Mouse (Mus musculus) spleen, postnatal 10 days (tissue): ENCODE results near the gene Podn.
"Not testable (repeated sequence)": the region's sequence is repeated elsewhere in the genome, so short reads cannot be mapped to it uniquely, and the experiment has no call there.

ENCODE experiments used
- DNase-seq, 2 experiments: peaks; one replicate each; pipeline ENCODE4 v3.0.0; 2021 to 2022; ENCODE audit warnings: low spot score in 2 of 2

Gene Podn

GRCm38 (mm10) chr4:108079191-108079590 is 17.1 kb downstream of the Podn start:
- not testable (repeated sequence) for DNase-seq

- DNase-seq, result no peak
These were observed 18.9 kb downstream of the Podn start for GRCm38 (mm10) chr4:108077224-108077955.

- no peak for DNase-seq
These were observed 21.9 kb downstream of the Podn start for GRCm38 (mm10) chr4:108074204-108074823.

- no peak for DNase-seq
These were observed 24.2 kb downstream of the Podn start for GRCm38 (mm10) chr4:108072086-108072485.

DNA sequence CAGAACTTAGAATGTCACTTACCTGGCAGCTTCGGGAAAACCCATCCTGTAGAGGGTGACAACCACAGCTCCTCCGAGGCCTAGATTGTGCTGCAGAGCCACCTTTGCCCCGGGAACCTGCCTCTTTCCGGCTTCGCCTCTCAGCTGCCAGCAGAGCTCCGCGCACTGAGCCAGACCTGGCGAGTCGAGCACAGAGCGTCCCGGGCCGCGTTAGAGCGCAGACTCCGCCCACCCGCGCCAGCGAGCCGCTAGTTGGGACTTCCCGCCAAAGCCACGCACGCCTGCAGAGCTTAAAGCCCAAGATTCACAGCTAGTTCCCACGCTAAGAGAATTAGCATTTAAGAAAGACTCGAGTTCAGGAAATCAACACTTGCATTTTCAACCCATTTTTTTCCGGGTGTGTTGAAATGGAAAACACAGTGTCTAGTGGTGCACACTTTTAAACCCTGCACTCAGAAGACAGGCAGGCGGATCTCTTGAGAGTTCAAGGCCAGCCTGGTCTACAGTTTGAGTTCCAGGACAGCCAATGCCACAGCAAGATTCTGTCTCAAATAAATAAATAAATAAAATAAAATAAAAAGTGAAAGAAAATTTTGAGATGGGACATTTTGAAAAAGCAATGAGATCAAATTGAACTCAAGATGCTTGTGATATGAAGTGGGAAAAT is 24.9 kb downstream of the Podn start:
- peak; percentile 87 to 97 for DNase-seq

DNA sequence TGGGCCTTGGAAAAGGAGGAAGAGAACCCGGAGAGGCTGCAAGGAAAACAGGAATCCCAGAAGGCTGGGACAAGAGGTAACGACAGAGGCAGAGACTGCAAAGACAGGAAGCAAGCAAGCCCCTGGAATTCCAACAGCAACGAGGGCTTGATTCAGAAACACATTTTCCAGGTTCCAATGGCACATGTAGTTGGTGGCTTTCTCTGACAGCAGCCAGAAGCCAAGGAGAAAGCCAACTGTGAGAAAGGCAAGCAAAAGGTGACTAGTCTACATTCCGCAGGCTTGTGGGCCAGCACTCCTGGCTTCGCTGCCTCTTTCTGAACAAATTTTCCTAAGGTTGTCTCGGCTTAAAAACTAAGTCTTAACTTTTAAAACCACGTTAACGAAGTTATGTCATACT is 25.5 kb downstream of the Podn start:
- DNase-seq, result peak in 1 of 2 experiments; percentile 30

DNA sequence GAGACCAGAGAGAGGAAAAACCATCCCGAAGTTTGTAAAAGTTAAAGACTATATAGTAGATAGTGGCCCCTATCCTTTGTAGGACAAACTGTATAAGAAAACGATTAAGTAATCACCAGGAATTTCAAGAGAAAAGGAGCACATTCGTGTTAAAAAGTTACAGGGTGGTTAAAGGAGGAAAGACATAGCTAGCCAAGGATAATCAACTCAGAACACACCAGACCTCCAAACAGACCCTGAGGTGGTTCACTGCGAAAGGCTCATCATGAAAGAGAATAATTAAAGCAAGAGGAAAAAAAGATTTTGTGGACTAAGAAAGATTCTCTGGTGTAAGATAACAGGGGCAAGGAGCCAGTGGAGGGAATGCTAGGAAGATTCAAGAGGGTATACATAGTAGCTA is 26.0 kb downstream of the Podn start:
- no peak for DNase-seq

DNA sequence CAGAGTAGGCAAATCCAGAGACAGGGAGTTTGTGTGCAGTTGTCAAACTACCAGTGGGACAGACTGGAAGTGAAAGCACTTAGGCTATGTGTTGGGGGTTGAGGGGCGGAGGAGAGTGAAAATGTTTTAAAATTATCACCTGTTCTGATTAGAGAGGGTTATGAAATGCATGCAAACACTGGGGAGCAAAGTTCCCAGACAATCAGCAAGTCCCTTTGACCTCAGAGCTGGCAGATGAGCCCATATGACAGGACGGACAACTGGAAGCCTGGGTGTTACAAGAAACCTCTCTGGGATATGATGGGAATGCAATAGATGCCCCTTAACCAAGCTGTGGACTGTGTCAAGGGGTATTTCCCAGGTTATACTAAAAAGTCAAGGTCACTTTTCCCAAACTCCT is 28.2 kb downstream of the Podn start:
- no peak for DNase-seq

- no peak for DNase-seq
These were observed 29.0 kb downstream of the Podn start for GRCm38 (mm10) chr4:108067261-108067660.

- DNase-seq, result no peak
These were observed 29.7 kb downstream of the Podn start for GRCm38 (mm10) chr4:108066569-108066968.

DNA sequence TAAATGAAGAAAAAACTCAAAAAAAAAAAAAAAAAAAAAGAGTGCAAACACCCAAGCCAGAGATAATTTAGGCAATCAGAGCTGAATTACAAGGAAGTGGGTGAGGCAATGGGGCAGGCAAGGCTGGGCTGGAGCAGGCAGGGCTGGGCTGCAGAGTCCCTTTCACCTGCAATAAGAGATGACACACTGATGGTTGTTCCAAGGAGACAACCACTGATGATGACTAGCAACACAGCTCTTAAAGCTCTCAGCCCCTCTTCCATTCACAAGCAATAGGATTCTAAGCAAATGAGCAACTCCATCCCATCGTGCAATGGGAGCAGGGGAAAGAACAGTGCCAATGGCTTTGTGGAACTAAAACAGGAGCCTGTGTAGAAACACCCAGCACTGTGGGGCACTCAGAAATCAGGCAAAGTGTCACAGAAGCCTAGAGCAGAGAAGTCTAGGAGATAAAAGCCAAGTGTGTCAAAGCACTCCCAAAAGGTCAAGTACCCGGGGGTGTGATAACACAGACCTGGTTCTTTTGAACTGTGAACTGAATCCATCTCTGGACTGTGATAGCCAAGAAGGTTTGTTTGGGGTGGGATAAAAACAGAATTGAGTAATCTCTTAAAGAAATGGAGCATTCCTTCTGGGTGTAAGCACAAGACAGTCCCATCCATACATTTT is 30.9 kb downstream of the Podn start:
- DNase-seq, result no peak

- DNase-seq, result no peak
These were observed 32.6 kb downstream of the Podn start for GRCm38 (mm10) chr4:108063616-108064015.

- DNase-seq, result no peak
These were observed 33.7 kb downstream of the Podn start for GRCm38 (mm10) chr4:108062524-108062923.

GRCm38 (mm10) chr4:108060774-108061173 is 35.5 kb downstream of the Podn start:
- DNase-seq, result no peak

DNA sequence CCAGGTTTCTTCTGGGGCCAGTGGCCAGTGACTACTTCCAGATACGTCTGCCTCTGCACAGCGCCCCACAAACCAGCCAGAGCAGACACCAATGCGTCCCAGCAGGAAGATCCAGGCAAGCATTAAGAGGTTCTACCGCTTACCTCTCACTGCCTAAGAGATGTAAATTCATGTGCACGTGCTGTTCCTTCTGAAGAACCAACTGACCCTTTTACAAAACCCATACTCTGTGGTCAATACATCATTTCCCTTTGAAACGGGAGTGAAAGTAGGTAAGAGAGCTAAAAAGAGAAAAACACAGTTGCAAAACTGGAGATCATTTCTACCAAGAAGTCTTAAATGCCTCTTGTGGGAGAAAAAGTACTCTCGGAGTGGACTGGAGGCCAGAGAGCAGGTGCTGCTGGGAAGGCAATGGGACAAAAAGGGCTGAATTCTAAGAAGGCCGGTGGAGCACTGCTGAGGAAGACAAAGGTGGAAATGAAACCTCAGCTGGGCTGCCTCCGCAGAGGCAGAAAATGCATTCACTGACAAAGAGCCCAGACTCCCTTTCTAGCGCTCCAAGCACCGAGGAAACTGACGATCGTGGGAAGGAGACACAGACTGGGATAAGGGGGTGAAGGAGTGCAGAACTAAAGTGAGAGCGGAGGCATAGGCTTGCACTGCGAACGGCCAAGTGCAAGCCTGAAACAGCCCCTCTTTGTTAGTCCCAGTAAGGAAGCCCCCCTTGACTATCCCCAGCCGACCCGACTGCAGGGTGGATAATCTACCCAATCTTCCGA is 36.5 kb downstream of the Podn start:
- no peak for DNase-seq

- no peak for DNase-seq
These were observed 38.1 kb downstream of the Podn start for GRCm38 (mm10) chr4:108058166-108058565.

DNA sequence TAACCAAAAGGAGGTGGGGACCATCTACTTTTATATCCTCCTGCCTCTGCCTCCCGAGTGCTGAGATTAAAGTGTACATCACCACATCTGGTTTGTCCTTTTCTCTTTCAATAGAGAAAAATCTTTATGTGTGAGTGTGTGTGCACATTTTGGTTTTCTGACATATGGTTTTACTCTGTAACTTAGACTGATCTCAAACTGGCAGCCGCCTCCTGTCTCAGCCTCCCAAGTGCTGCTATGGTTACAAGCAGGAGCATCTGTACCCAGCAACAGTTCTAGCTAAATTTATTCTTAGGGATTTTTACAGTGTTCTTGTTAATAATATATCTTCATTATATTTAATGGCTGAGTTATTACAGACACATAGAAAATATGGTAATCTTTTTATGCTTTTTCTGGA is 39.0 kb downstream of the Podn start:
- no peak for DNase-seq

DNA sequence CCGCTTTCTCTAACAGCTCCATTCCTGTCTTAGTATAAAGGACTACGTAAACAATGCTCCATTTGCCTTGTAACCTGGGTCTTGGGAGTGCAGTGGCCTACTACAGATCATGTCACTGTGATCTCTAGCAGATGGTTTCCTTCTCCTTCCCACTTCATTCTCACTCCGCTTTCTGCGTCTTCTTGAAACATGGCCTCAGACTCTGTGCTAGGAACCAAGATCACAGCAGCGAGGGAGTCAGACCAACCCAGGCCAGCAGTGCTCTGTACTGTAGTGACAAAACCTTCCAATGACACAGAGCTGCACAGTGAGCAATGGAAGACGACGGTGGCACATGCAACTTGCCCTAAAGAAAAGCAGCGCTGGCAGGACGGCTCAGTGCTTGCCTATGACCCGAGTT is 40.4 kb downstream of the Podn start:
- DNase-seq, result no peak

- no peak for DNase-seq
These were observed 43.6 kb downstream of the Podn start for GRCm38 (mm10) chr4:108052673-108053072.

DNA sequence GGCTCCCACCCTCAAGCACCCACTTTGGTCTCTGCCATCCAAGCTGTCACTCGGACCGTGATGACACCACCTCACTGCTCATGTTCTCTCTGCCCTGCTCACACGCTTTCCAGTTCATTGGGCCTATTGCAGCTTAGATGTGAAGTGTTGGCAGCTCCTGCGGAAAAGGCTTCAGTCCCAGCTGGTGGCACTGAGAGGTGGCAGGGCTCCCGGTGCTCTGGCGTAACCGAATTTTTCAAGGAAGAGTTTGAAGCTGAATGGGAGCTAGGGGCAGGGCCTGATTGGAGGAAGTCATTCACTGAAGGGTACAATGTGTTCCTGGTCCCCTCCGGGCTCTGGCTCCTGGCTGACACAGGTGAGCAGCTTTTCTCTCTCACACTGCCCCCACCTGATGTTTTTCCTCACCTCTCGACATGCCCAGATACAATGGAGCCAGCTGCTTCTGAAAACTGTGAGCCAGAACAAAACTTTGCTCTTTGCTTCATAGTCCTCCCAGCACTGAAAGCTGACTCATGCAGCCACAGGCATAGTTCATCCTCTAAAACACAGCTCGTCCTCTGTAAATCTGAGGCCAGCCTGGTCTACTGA is 44.5 kb downstream of the Podn start:
- DNase-seq, result no peak

- DNase-seq, result no peak
These were observed 50.1 kb downstream of the Podn start for GRCm38 (mm10) chr4:108046136-108046535.
